Mouse (Mus musculus): ENCODE measurements at regions not wholly inside any gene's neighbourhood (a gene's known extent, or its start where the extent isn't known, plus 50 kb on each side); places are given as distances from the start of the nearest gene placed in this dataset.

GRCm38 (mm10) chr1:193989956-193990675 lies 620.0 kb upstream of the Camk1g start:
- peak; percentile 51 for ATAC-seq (ENCODE audit: low FRiP score)
- Histone ChIP-seq H3K27me3 (replicated peaks) (no peaks in the 10 kb centered on the region), H3K9me3 (replicated peaks) (no peaks in the 10 kb centered on the region), H3K4me2 (peak overlapping the region; percentile 48), H3K4me1 (peaks cover 24% of the 10 kb centered on the region), H3K36me3 (no peaks in the 10 kb centered on the region), H3K9ac (replicated peaks) (no peak overlapping the region), H3K27ac (replicated peaks) (peak overlapping the region; percentile 85), H3K4me3 (replicated peaks) (no peak overlapping the region)
- 25% methylated on average over 10 of the region's 10 CpGs for WGBS

GRCm38 (mm10) chr1:193988970-193989904 lies 619.1 kb upstream of the Camk1g start:
- Histone ChIP-seq H3K4me2 (peak overlapping the region; percentile 48), H3K9me3 (replicated peaks) (no peaks in the 10 kb centered on the region), H3K27me3 (replicated peaks) (no peaks in the 10 kb centered on the region), H3K27ac (replicated peaks) (peak overlapping the region; percentile 85), H3K4me3 (replicated peaks) (no peak overlapping the region), H3K9ac (replicated peaks) (no peak overlapping the region), H3K4me1 (peaks cover 24% of the 10 kb centered on the region), H3K36me3 (no peaks in the 10 kb centered on the region)
- peak; percentile 89 for ATAC-seq (ENCODE audit: low FRiP score)
- 9% methylated on average over 17 of the region's 17 CpGs for WGBS

GRCm38 (mm10) chr1:193980571-193980970 lies 610.5 kb upstream of the Camk1g start:
- Histone ChIP-seq H3K4me1 (no peaks in the 10 kb centered on the region), H3K4me3 (replicated peaks) (no peak overlapping the region), H3K27ac (replicated peaks) (no peak overlapping the region), H3K27me3 (replicated peaks) (no peaks in the 10 kb centered on the region), H3K9me3 (replicated peaks) (no peaks in the 10 kb centered on the region), H3K36me3 (no peaks in the 10 kb centered on the region), H3K4me2 (no peak overlapping the region), H3K9ac (replicated peaks) (no peak overlapping the region)
- 71% methylated on average over 4 of the region's 4 CpGs for WGBS
- ATAC-seq (ENCODE audit: low FRiP score), result no peak

- no peak for ATAC-seq (ENCODE audit: low FRiP score)
- H3K36me3 ChIP-seq, result no peaks in the 10 kb centered on the region
- H3K4me1 ChIP-seq, result peaks cover 15% of the 10 kb centered on the region
- no peak overlapping the region for H3K27ac ChIP-seq (replicated peaks)
- 62% methylated on average over 1 of the region's 1 CpGs for WGBS
- no peaks in the 10 kb centered on the region for H3K9me3 ChIP-seq (replicated peaks)
- H3K4me3 ChIP-seq (replicated peaks), result no peak overlapping the region
- H3K9ac ChIP-seq (replicated peaks), result no peak overlapping the region
- no peaks in the 10 kb centered on the region for H3K27me3 ChIP-seq (replicated peaks)
- no peak overlapping the region for H3K4me2 ChIP-seq
These were observed 601.4 kb upstream of the Camk1g start for GRCm38 (mm10) chr1:193971537-193971936.

GRCm38 (mm10) chr1:193969264-193969908 lies 599.3 kb upstream of the Camk1g start:
- H3K36me3 ChIP-seq, result no peaks in the 10 kb centered on the region
- no peaks in the 10 kb centered on the region for H3K9me3 ChIP-seq (replicated peaks)
- no peak for ATAC-seq (ENCODE audit: low FRiP score)
- WGBS, result 57% methylated on average over 4 of the region's 4 CpGs
- no peak overlapping the region for H3K4me2 ChIP-seq
- no peaks in the 10 kb centered on the region for H3K27me3 ChIP-seq (replicated peaks)
- H3K4me3 ChIP-seq (replicated peaks), result no peak overlapping the region
- H3K27ac ChIP-seq (replicated peaks), result peak overlapping the region; percentile 58
- no peak overlapping the region for H3K9ac ChIP-seq (replicated peaks)
- H3K4me1 ChIP-seq, result peaks cover 15% of the 10 kb centered on the region

GRCm38 (mm10) chr1:193967957-193968926 lies 598.1 kb upstream of the Camk1g start:
- no peak overlapping the region for H3K4me2 ChIP-seq
- peak overlapping the region; percentile 58 for H3K27ac ChIP-seq (replicated peaks)
- peaks cover 15% of the 10 kb centered on the region for H3K4me1 ChIP-seq
- H3K36me3 ChIP-seq, result no peaks in the 10 kb centered on the region
- no peaks in the 10 kb centered on the region for H3K27me3 ChIP-seq (replicated peaks)
- 47% methylated on average over 4 of the region's 4 CpGs for WGBS
- no peak overlapping the region for H3K4me3 ChIP-seq (replicated peaks)
- H3K9me3 ChIP-seq (replicated peaks), result no peaks in the 10 kb centered on the region
- H3K9ac ChIP-seq (replicated peaks), result no peak overlapping the region
- ATAC-seq (ENCODE audit: low FRiP score), result peak; percentile 83

GRCm38 (mm10) chr1:193966652-193967555 lies 596.8 kb upstream of the Camk1g start:
- Histone ChIP-seq H3K36me3 (no peaks in the 10 kb centered on the region), H3K9me3 (replicated peaks) (no peaks in the 10 kb centered on the region), H3K4me2 (no peak overlapping the region), H3K9ac (replicated peaks) (no peak overlapping the region), H3K27me3 (replicated peaks) (no peaks in the 10 kb centered on the region), H3K4me3 (replicated peaks) (no peak overlapping the region), H3K4me1 (peaks cover 15% of the 10 kb centered on the region), H3K27ac (replicated peaks) (peak overlapping the region; percentile 51; the same call in 1 of the 2 replicates)
- no peak for ATAC-seq (ENCODE audit: low FRiP score)
- 73% methylated on average over 1 of the region's 1 CpGs for WGBS

GRCm38 (mm10) chr1:193965278-193965677 lies 595.2 kb upstream of the Camk1g start:
- Histone ChIP-seq H3K27me3 (replicated peaks) (no peaks in the 10 kb centered on the region), H3K4me3 (replicated peaks) (no peak overlapping the region), H3K36me3 (no peaks in the 10 kb centered on the region), H3K4me2 (no peak overlapping the region), H3K9me3 (replicated peaks) (no peaks in the 10 kb centered on the region), H3K9ac (replicated peaks) (no peak overlapping the region), H3K4me1 (peaks cover 15% of the 10 kb centered on the region), H3K27ac (replicated peaks) (no peak overlapping the region)
- ATAC-seq (ENCODE audit: low FRiP score), result no peak
- 93% methylated on average over 1 of the region's 1 CpGs for WGBS

- Histone ChIP-seq H3K9me3 (replicated peaks) (no peaks in the 10 kb centered on the region), H3K4me1 (peaks cover 9% of the 10 kb centered on the region; the same call in 1 of the 2 replicates), H3K36me3 (no peaks in the 10 kb centered on the region), H3K4me2 (no peak overlapping the region), H3K4me3 (replicated peaks) (no peak overlapping the region), H3K27me3 (replicated peaks) (no peaks in the 10 kb centered on the region), H3K27ac (replicated peaks) (no peak overlapping the region), H3K9ac (replicated peaks) (no peak overlapping the region)
- ATAC-seq (ENCODE audit: low FRiP score), result no peak
These were observed 581.8 kb upstream of the Camk1g start for GRCm38 (mm10) chr1:193951936-193952335.

- ATAC-seq (ENCODE audit: low FRiP score), result no peak
These were observed 579.7 kb upstream of the Camk1g start for GRCm38 (mm10) chr1:193949817-193950216.

More at GRCm38 (mm10) chr1:193949817-193950216, 579.7 kb upstream of the Camk1g start:
- peaks cover 14% of the 10 kb centered on the region; the same call in 1 of the 2 replicates for H3K4me1 ChIP-seq
- no peaks in the 10 kb centered on the region for H3K9me3 ChIP-seq (replicated peaks)
- H3K4me2 ChIP-seq, result no peak overlapping the region
- H3K27me3 ChIP-seq (replicated peaks), result no peaks in the 10 kb centered on the region
- no peak overlapping the region for H3K9ac ChIP-seq (replicated peaks)
- no peaks in the 10 kb centered on the region for H3K36me3 ChIP-seq
- no peak overlapping the region for H3K27ac ChIP-seq (replicated peaks)
- no peak overlapping the region for H3K4me3 ChIP-seq (replicated peaks)
